Mouse (Mus musculus) gastrocnemius, adult 2 months (tissue): ENCODE data around the gene Lpin2. TPM values are rescaled to one million over a fixed set of nuclear protein-coding genes. Genes with fewer than 3 reads are reported as not detected.
A peak's percentile ranks its signal among the peaks of the same experiment; 100 is the strongest.

ENCODE experiments used
- DNase-seq: peaks from one replicate; pipeline ENCODE4 v3.0.0; 2022
- H3K27ac ChIP-seq: fragments of 200-600 bp; 2 replicates; pipeline ENCODE4 v1.8.1; 2022; ENCODE audit warnings: mild to moderate bottlenecking
- H3K4me3 ChIP-seq: fragments of 200-600 bp; 2 replicates; pipeline ENCODE4 v1.8.1; 2022; ENCODE audit warnings: mild to moderate bottlenecking, moderate library complexity
- CTCF ChIP-seq: fragments of 200-600 bp; IDR thresholded peaks from 2 replicates; pipeline ENCODE4 v1.8.1; 2022; ENCODE audit warnings: antibody characterized with exemption, mild to moderate bottlenecking, moderate library complexity
- intact Hi-C: fragments of 180-260 bp; cut with DNase I; formaldehyde crosslinking; loops from one replicate; pipeline ENCODE4 v1.15.1; 2025
- total RNA-seq, 2 experiments: library from RNA; stranded (reverse); gene quantifications; 2 replicates each; pipeline ENCODE4 v1.2.3; 2021

The Lpin2 gene
- total RNA-seq, 2 experiments from 2014 or later: 5.3 to 5.6 TPM

- no peak for DNase-seq
- intact Hi-C loops: no loop called here
- no peak for TF ChIP-seq CTCF
- Histone ChIP-seq H3K4me3 (no peak overlapping the region), H3K27ac (peak overlapping the region; percentile 41)
Observed at GRCm38 (mm10) chr17:71289572-71290176, 107.3 kb downstream of the Lpin2 start.

- DNase-seq: no peak
- H3K27ac ChIP-seq: 0 out of 2 replicates have a peak overlapping the region, but pooled peaks have one; percentile 28
- intact Hi-C loops: no loop called here
- no peak for TF ChIP-seq CTCF
- no peak overlapping the region for H3K4me3 ChIP-seq
Observed at GRCm38 (mm10) chr17:71290486-71291410, 108.4 kb downstream of the Lpin2 start.

GRCm38 (mm10) chr17:71291897-71292420 lies 109.6 kb downstream of the Lpin2 start:
- intact Hi-C loops: no loop called here
- TF ChIP-seq CTCF: no peak
- no peak for DNase-seq
- Histone ChIP-seq H3K4me3 (no peak overlapping the region), H3K27ac (no peak overlapping the region)

GRCm38 (mm10) chr17:71292897-71293296 lies 110.5 kb downstream of the Lpin2 start:
- DNase-seq: no peak

GRCm38 (mm10) chr17:71294570-71294969 lies 112.2 kb downstream of the Lpin2 start:
- H3K4me3 ChIP-seq: no peak overlapping the region
- H3K27ac ChIP-seq: no peak overlapping the region
- TF ChIP-seq CTCF: no peak
- no peak for DNase-seq
- intact Hi-C loops: no loop called here

More at GRCm38 (mm10) chr17:71292897-71293296, 110.5 kb downstream of the Lpin2 start:
- intact Hi-C loops: no loop called here
- Histone ChIP-seq H3K4me3 (no peak overlapping the region), H3K27ac (no peak overlapping the region)
- no peak for TF ChIP-seq CTCF

Other genes starting within 250 kb of the Lpin2 start
- gene Myom1, start 179.9 kb upstream of the Lpin2 start, total RNA-seq: 1,000 to 10,000 TPM; 1,223 to 1,379 TPM
- gene Myl12a, start 179.7 kb upstream of the Lpin2 start, total RNA-seq: 100 to 1,000 TPM; 301 to 553 TPM
- gene Emilin2, start 129.4 kb downstream of the Lpin2 start, total RNA-seq: 1 to 10 TPM; 3.9 to 8.6 TPM